Mouse (Mus musculus) embryonic facial prominence, embryonic 14.5 days (tissue): ENCODE results near the gene Taf15. TPM values are rescaled to one million over a fixed set of nuclear protein-coding genes. Genes with fewer than 3 reads are reported as not detected.
"Not testable (repeated sequence)": the region's sequence is repeated elsewhere in the genome, so short reads cannot be mapped to it uniquely, and the experiment has no call there.

Source experiments
- ATAC-seq: fragments of 200-750 bp; cut with Nextera tagmentation; 2 replicates; pipeline ENCODE4 v1.8.0; 2017; ENCODE audit warnings: low read depth, moderate number of reproducible peaks, moderate TSS enrichment
- DNase-seq: peaks from one replicate; pipeline ENCODE4 v3.0.0-alpha.2; 2015; ENCODE audit warnings: low spot score
- H3K27ac ChIP-seq: fragments of 300-500 bp; sonication (generic); replicated peaks from 2 replicates; pipeline ENCODE4 v1.5.1; 2014; ENCODE audit warnings: low read depth, mild to moderate bottlenecking, low read length, moderate library complexity
- H3K27me3 ChIP-seq: fragments of 300-500 bp; sonication (generic); replicated peaks from 2 replicates; pipeline ENCODE4 v1.6.1; 2014; ENCODE audit warnings: low read length; ENCODE audit not compliant: control insufficient read depth, insufficient read depth
- H3K36me3 ChIP-seq: fragments of 300-500 bp; sonication (generic); 2 replicates; pipeline ENCODE4 v1.6.1; 2014; ENCODE audit warnings: low read length, mixed read lengths; ENCODE audit not compliant: control insufficient read depth, insufficient read depth
- H3K4me1 ChIP-seq: fragments of 300-500 bp; sonication (generic); 2 replicates; pipeline ENCODE4 v1.6.1; 2014; ENCODE audit warnings: antibody characterized with exemption, low read length; ENCODE audit not compliant: control insufficient read depth, insufficient read depth
- H3K4me2 ChIP-seq: fragments of 300-500 bp; sonication (generic); 2 replicates; pipeline ENCODE4 v1.6.1; 2014; ENCODE audit warnings: low read depth, mild to moderate bottlenecking, low read length, moderate library complexity, mixed read lengths
- H3K4me3 ChIP-seq: fragments of 300-500 bp; sonication (generic); 2 replicates; pipeline ENCODE4 v1.5.1; 2014; ENCODE audit warnings: low read depth, mild to moderate bottlenecking, low read length
- H3K9ac ChIP-seq: fragments of 300-500 bp; sonication (generic); 2 replicates; pipeline ENCODE4 v1.6.1; 2014; ENCODE audit warnings: low read depth, mild to moderate bottlenecking, low read length, moderate library complexity, mixed read lengths
- H3K9me3 ChIP-seq: fragments of 300-500 bp; sonication (generic); 2 replicates; pipeline ENCODE4 v1.6.1; 2016; ENCODE audit warnings: low read length; ENCODE audit not compliant: control insufficient read depth
- WGBS: fragments of 180-500 bp; shearing (Covaris S2); extraction: QIAGEN DNeasy Blood & Tissue Kit; methylation state at CpG from one replicate; pipeline ENCODE4 v1.1.7; 2014; 5-methylcytosine and 5-hydroxymethylcytosine counted together
- polyA plus RNA-seq: library from polyadenylated mRNA; unstranded; fragments of >200 nt; fragmentation: Nextera tagmentation; extraction: Ambion mirVana; gene quantifications from 2 replicates; pipeline ENCODE4 v1.2.1, GENCODE M21; 2014

The Taf15 gene
- polyA plus RNA-seq, 1 experiment from 2014 or later, result 7.6 TPM

GRCm38 (mm10) chr11:83536831-83537230 lies 63.9 kb downstream of the Taf15 start:
- H3K4me3 ChIP-seq, result no peak overlapping the region
- no peak overlapping the region for H3K4me2 ChIP-seq
- no peaks in the 10 kb centered on the region for H3K27me3 ChIP-seq
- H3K9ac ChIP-seq, result no peak overlapping the region
- no peaks in the 10 kb centered on the region for H3K9me3 ChIP-seq
- peaks cover 11% of the 10 kb centered on the region for H3K4me1 ChIP-seq
- WGBS, result 73% methylated on average over 3 of the region's 3 CpGs
- DNase-seq (no peak), ATAC-seq (no peak)
- no peak overlapping the region for H3K27ac ChIP-seq
- H3K36me3 ChIP-seq, result no peaks in the 10 kb centered on the region

- 68% methylated on average over 3 of the region's 3 CpGs for WGBS
- no peak overlapping the region for H3K27ac ChIP-seq
- peaks cover 10% of the 10 kb centered on the region for H3K4me1 ChIP-seq
- H3K9me3 ChIP-seq, result no peaks in the 10 kb centered on the region
- no peak overlapping the region for H3K4me3 ChIP-seq
- no peak overlapping the region for H3K9ac ChIP-seq
- ATAC-seq (no peak), DNase-seq (no peak)
- H3K27me3 ChIP-seq, result no peaks in the 10 kb centered on the region
- no peaks in the 10 kb centered on the region for H3K36me3 ChIP-seq
- no peak overlapping the region for H3K4me2 ChIP-seq
These were observed 65.9 kb downstream of the Taf15 start for GRCm38 (mm10) chr11:83538705-83539314.

GRCm38 (mm10) chr11:83540931-83541330 lies 68.0 kb downstream of the Taf15 start:
- Histone ChIP-seq H3K4me1 (no peaks in the 10 kb centered on the region), H3K4me2 (no peak overlapping the region), H3K4me3 (no peak overlapping the region), H3K27ac (no peak overlapping the region), H3K9me3 (no peaks in the 10 kb centered on the region), H3K36me3 (no peaks in the 10 kb centered on the region), H3K27me3 (no peaks in the 10 kb centered on the region), H3K9ac (no peak overlapping the region)
- WGBS, result 81% methylated on average over 2 of the region's 2 CpGs
- DNase-seq (no peak), ATAC-seq (no peak)

- Histone ChIP-seq H3K27ac (no peak overlapping the region), H3K4me3 (no peak overlapping the region), H3K4me1 (no peaks in the 10 kb centered on the region), H3K36me3 (no peaks in the 10 kb centered on the region), H3K9me3 (no peaks in the 10 kb centered on the region), H3K27me3 (no peaks in the 10 kb centered on the region), H3K4me2 (no peak overlapping the region), H3K9ac (no peak overlapping the region)
- DNase-seq (no peak), ATAC-seq (no peak)
- WGBS, result 78% methylated on average over 3 of the region's 3 CpGs
These were observed 68.5 kb downstream of the Taf15 start for GRCm38 (mm10) chr11:83541415-83541814.

GRCm38 (mm10) chr11:83544214-83544613 lies 71.3 kb downstream of the Taf15 start:
- Histone ChIP-seq H3K27me3 (no peaks in the 10 kb centered on the region), H3K9me3 (no peaks in the 10 kb centered on the region), H3K4me3 (no peak overlapping the region), H3K27ac (no peak overlapping the region; the same call in 1 of the 2 replicates), H3K9ac (no peak overlapping the region), H3K4me2 (no peak overlapping the region), H3K36me3 (no peaks in the 10 kb centered on the region), H3K4me1 (no peaks in the 10 kb centered on the region)
- 44% methylated on average over 3 of the region's 3 CpGs for WGBS
- DNase-seq (peak; percentile 43), ATAC-seq (no peak)

- Histone ChIP-seq H3K4me2 (no peak overlapping the region), H3K9me3 (no peaks in the 10 kb centered on the region), H3K27ac (no peak overlapping the region), H3K27me3 (no peaks in the 10 kb centered on the region), H3K4me1 (no peaks in the 10 kb centered on the region), H3K9ac (no peak overlapping the region), H3K4me3 (no peak overlapping the region), H3K36me3 (no peaks in the 10 kb centered on the region)
- no peak for ATAC-seq
- 86% methylated on average over 5 of the region's 5 CpGs for WGBS
- DNase-seq, result no peak
These were observed 77.3 kb downstream of the Taf15 start for GRCm38 (mm10) chr11:83550186-83550632.

- not testable (repeated sequence) for H3K4me2 ChIP-seq, H3K36me3 ChIP-seq, H3K9me3 ChIP-seq, ATAC-seq, DNase-seq, H3K4me3 ChIP-seq, H3K4me1 ChIP-seq, H3K27me3 ChIP-seq, H3K9ac ChIP-seq, H3K27ac ChIP-seq
- 86% methylated on average over 6 of the region's 7 CpGs for WGBS
These were observed 78.2 kb downstream of the Taf15 start for GRCm38 (mm10) chr11:83551037-83551436.

- no peak for ATAC-seq
- H3K27me3 ChIP-seq, result no peaks in the 10 kb centered on the region
- WGBS, result 85% methylated on average over 5 of the region's 5 CpGs
These were observed 78.8 kb downstream of the Taf15 start for GRCm38 (mm10) chr11:83551668-83552067.

More at GRCm38 (mm10) chr11:83551668-83552067, 78.8 kb downstream of the Taf15 start:
- Histone ChIP-seq H3K9ac (no peak overlapping the region), H3K4me1 (no peaks in the 10 kb centered on the region), H3K27ac (no peak overlapping the region), H3K4me3 (no peak overlapping the region), H3K4me2 (no peak overlapping the region), H3K9me3 (no peaks in the 10 kb centered on the region), H3K36me3 (no peaks in the 10 kb centered on the region)
- DNase-seq, result no peak
